Mouse (Mus musculus) intestine, embryonic 16.5 days (tissue): Measurements from ENCODE around the gene Gm5737. TPM values are rescaled to one million over a fixed set of nuclear protein-coding genes. Genes with fewer than 3 reads are reported as not detected.
A peak's percentile ranks its signal among the peaks of the same experiment; 100 is the strongest.

Experiments
- ATAC-seq: fragments of 200-750 bp; cut with Nextera tagmentation; 2 replicates; pipeline ENCODE4 v1.8.0; 2017; ENCODE audit warnings: moderate TSS enrichment, moderate library complexity
- H3K27ac ChIP-seq: fragments of 300-500 bp; sonication (generic); 2 replicates; pipeline ENCODE4 v1.5.1; 2014; ENCODE audit warnings: mild to moderate bottlenecking, low read length
- H3K27me3 ChIP-seq: fragments of 300-500 bp; sonication (generic); replicated peaks from 2 replicates; pipeline ENCODE4 v1.6.1; 2014; ENCODE audit warnings: low read length, control low read depth, mixed read lengths; ENCODE audit not compliant: control insufficient read depth, insufficient read depth
- H3K36me3 ChIP-seq: fragments of 300-500 bp; sonication (generic); 2 replicates; pipeline ENCODE4 v1.6.1; 2014; ENCODE audit warnings: low read length, control low read depth; ENCODE audit not compliant: control insufficient read depth, insufficient read depth
- H3K4me1 ChIP-seq: fragments of 300-500 bp; sonication (generic); 2 replicates; pipeline ENCODE4 v1.6.1; 2014; ENCODE audit warnings: low read length, control low read depth, mixed read lengths; ENCODE audit not compliant: control insufficient read depth, insufficient read depth
- H3K4me2 ChIP-seq: fragments of 300-500 bp; sonication (generic); 2 replicates; pipeline ENCODE4 v1.6.1; 2014; ENCODE audit warnings: low read depth, low read length, control low read depth
- H3K4me3 ChIP-seq: fragments of 300-500 bp; sonication (generic); 2 replicates; pipeline ENCODE4 v1.5.1; 2014; ENCODE audit warnings: mild to moderate bottlenecking, low read length
- H3K9ac ChIP-seq: fragments of 300-500 bp; sonication (generic); 2 replicates; pipeline ENCODE4 v1.6.1; 2014; ENCODE audit warnings: low read depth, low read length
- H3K9me3 ChIP-seq: fragments of 300-500 bp; sonication (generic); 2 replicates; pipeline ENCODE4 v1.6.1; 2016; ENCODE audit warnings: low read length, control low read depth; ENCODE audit not compliant: control insufficient read depth
- WGBS: fragments of 180-500 bp; shearing (Covaris S2); extraction: QIAGEN DNeasy Blood & Tissue Kit; methylation state at CpG from one replicate; pipeline ENCODE4 v1.1.7; 2014; 5-methylcytosine and 5-hydroxymethylcytosine counted together
- polyA plus RNA-seq: library from polyadenylated mRNA; unstranded; fragments of >200 nt; fragmentation: Nextera tagmentation; extraction: Ambion mirVana; gene quantifications from 2 replicates; pipeline ENCODE4 v1.2.1, GENCODE M21; 2015

The Gm5737 gene
- polyA plus RNA-seq, 1 experiment from 2014 or later = not detected

GRCm38 (mm10) chr7:120838436-120839160 is 26.4 kb downstream of the Gm5737 start:
- peaks cover 7% of the 10 kb centered on the region; the same call in 1 of the 2 replicates for H3K4me1 ChIP-seq
- no peak overlapping the region for H3K9ac ChIP-seq
- no peaks in the 10 kb centered on the region for H3K27me3 ChIP-seq
- 57% methylated on average over 5 of the region's 5 CpGs for WGBS
- no peak overlapping the region for H3K27ac ChIP-seq
- H3K9me3 ChIP-seq = no peaks in the 10 kb centered on the region
- no peak overlapping the region for H3K4me2 ChIP-seq
- H3K36me3 ChIP-seq = no peaks in the 10 kb centered on the region
- no peak for ATAC-seq
- H3K4me3 ChIP-seq = no peak overlapping the region

DNA sequence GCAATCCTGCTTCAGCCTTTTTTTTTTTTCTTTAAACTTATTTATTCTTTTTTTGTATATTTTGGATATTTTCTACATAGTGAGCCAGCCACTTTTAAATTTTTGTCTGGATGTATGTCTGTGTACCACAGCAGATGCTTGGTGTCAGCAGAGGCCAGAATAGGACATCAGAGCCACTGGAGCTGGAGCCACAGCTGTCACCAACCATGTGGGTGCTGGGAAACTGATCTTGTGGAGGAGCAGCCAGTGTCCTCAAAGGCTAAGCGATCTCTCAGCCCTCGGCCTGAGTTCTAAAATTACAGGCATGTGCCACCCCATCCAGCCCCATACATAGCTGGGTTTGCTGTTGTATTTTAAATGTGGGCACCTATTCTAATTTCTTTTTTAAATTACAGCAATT is 27.6 kb downstream of the Gm5737 start:
- Histone ChIP-seq H3K4me2 (no peak overlapping the region), H3K9me3 (no peaks in the 10 kb centered on the region), H3K27ac (no peak overlapping the region), H3K4me3 (no peak overlapping the region), H3K36me3 (no peaks in the 10 kb centered on the region), H3K9ac (no peak overlapping the region), H3K27me3 (no peaks in the 10 kb centered on the region), H3K4me1 (peaks cover 11% of the 10 kb centered on the region)
- WGBS = 86% methylated on average over 2 of the region's 2 CpGs
- ATAC-seq = no peak

DNA sequence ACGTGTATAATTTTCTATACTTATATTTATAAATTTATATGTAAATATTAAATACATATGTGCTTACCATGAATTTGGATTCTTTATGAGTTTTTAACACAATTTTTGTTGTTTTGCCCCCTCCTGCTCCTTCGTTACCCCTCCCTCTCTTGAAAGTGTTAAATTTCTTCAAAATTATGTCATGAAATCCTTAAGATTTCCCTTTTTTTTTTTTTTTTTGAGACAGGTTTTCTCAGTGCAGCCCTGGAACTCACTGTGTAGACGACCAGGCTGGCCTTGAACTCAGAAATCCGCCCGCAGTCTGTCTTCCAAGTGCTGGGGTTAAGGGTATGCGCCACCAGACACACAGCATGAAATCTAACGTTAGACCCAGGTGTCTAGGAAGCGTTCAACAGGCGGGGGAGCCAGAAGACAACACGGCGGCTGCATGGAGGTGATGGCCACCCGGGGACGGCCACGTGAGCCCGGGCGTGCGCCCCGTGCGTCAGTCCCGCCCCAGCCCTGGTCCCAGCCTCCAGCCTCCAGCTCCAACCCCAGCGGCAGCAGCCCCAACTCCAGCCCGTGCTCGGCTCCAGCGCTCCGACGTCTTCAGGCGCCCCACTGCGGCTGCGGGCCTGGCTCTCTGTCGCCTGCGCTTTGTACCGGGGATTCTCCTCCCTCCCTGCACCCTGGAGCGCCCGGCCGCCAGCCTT is 30.3 kb downstream of the Gm5737 start, which contains the start of gene Eef2k:
Gene Eef2k (plus strand): TSS at position 487 of the 692 bp plus-strand sequence.
- Histone ChIP-seq H3K27ac (peak within 1 kb of the TSS; percentile 99), H3K4me2 (peak within 1 kb of the TSS; percentile 78), H3K9me3 (no peaks in the 10 kb centered on the region), H3K4me3 (peak within 1 kb of the TSS; percentile 94), H3K9ac (peak within 1 kb of the TSS; percentile 99), H3K4me1 (peaks cover 14% of the 10 kb centered on the region), H3K36me3 (no peaks in the 10 kb centered on the region), H3K27me3 (no peaks in the 10 kb centered on the region)
- peak; percentile 98 for ATAC-seq
- WGBS = 3% methylated on average over 35 of the region's 35 CpGs

GRCm38 (mm10) chr7:120843037-120843621 is 31.0 kb downstream of the Gm5737 start:
- WGBS = under 1% methylated on average over 40 of the region's 40 CpGs
- Histone ChIP-seq H3K27me3 (no peaks in the 10 kb centered on the region), H3K4me1 (peaks cover 14% of the 10 kb centered on the region), H3K4me3 (peak overlapping the region; percentile 94), H3K9me3 (no peaks in the 10 kb centered on the region), H3K27ac (peak overlapping the region; percentile 99), H3K9ac (peak overlapping the region; percentile 99), H3K36me3 (0 out of 2 replicates have a peak, but pooled peaks cover 3% of the 10 kb centered on the region), H3K4me2 (peak overlapping the region; percentile 78)
- ATAC-seq = peak; percentile 75

GRCm38 (mm10) chr7:120843852-120844435 is 31.8 kb downstream of the Gm5737 start:
- 0 out of 2 replicates have a peak, but pooled peaks cover 3% of the 10 kb centered on the region for H3K36me3 ChIP-seq
- WGBS = 4% methylated on average over 16 of the region's 16 CpGs
- H3K4me1 ChIP-seq = peaks cover 21% of the 10 kb centered on the region
- no peaks in the 10 kb centered on the region for H3K9me3 ChIP-seq
- peak overlapping the region; percentile 99 for H3K27ac ChIP-seq
- peak overlapping the region; percentile 99 for H3K9ac ChIP-seq
- peak overlapping the region; percentile 78 for H3K4me2 ChIP-seq
- no peaks in the 10 kb centered on the region for H3K27me3 ChIP-seq
- peak overlapping the region; percentile 94 for H3K4me3 ChIP-seq
- ATAC-seq = peak; percentile 16; the same call in 1 of the 2 replicates

- Histone ChIP-seq H3K4me2 (peak overlapping the region; percentile 78), H3K9ac (peak overlapping the region; percentile 99), H3K27ac (no peak overlapping the region), H3K4me1 (peaks cover 25% of the 10 kb centered on the region), H3K4me3 (peak overlapping the region; percentile 94), H3K9me3 (no peaks in the 10 kb centered on the region), H3K36me3 (0 out of 2 replicates have a peak, but pooled peaks cover 3% of the 10 kb centered on the region), H3K27me3 (no peaks in the 10 kb centered on the region)
- ATAC-seq = no peak
- 38% methylated on average over 9 of the region's 9 CpGs for WGBS
Measured at GRCm38 (mm10) chr7:120844689-120845088, 32.5 kb downstream of the Gm5737 start.

DNA sequence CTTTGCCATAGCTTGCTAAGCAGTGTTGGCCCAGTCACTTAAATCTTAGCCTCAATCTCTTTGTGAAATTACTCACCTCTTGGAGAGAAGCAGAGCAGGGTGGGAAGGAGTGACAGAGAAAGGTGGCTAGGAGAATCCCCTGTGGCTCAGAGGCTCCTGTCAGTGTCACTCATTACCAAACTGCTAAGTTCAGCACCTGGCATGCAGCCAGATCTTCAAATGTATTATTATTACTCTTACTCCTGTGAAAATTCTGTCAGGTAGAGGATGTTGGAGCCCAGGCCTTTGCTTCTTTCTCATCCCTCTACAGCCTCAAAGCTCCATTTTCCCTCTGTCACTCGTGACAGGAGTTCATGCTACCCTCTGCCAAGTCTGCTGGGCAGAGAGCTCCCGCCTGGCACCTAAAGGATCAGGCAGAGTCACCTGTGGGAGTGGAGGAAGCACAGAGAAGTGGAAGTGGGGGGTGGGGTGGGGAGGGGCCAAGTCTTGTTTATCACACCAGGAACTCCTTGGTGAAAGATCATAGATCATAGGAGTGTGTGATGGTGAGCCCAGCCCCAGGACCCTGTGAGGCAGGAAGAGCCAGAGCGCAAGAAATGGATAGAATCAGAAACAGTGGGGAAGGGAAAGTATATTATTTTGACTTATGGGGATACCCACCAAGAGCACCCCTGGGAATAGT is 36.8 kb downstream of the Gm5737 start:
- Histone ChIP-seq H3K9me3 (no peaks in the 10 kb centered on the region), H3K9ac (no peak overlapping the region), H3K4me3 (no peak overlapping the region), H3K4me1 (peaks cover 40% of the 10 kb centered on the region), H3K27me3 (no peaks in the 10 kb centered on the region), H3K4me2 (no peak overlapping the region), H3K27ac (peak overlapping the region; percentile 4; the same call in 1 of the 2 replicates), H3K36me3 (peaks cover 6% of the 10 kb centered on the region; the same call in 1 of the 2 replicates)
- WGBS = 63% methylated on average over 3 of the region's 3 CpGs
- ATAC-seq = peak; percentile 74

DNA sequence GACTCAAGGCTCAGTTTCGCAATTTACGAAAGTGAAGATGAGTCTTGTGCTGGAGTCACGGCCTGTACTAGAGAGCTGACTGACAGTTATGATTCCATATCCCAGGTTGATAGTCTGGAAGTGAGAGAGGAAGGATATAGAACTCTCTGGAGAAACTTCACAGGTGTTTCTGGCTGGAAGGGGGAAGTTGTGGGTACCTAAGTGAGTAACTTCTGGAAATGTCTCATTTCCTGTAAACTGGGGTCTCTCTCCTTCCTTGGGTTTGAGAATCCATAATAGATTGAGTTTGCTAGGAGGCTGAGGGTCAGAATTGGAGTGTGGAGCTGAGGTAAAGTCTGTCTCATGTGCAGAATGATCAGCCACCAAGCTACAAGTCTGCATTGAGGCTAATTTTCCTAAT is 38.0 kb downstream of the Gm5737 start:
- 96% methylated on average over 3 of the region's 3 CpGs for WGBS
- H3K27me3 ChIP-seq = no peaks in the 10 kb centered on the region
- H3K9ac ChIP-seq = no peak overlapping the region
- ATAC-seq = no peak
- no peak overlapping the region for H3K27ac ChIP-seq
- H3K4me2 ChIP-seq = no peak overlapping the region
- peaks cover 6% of the 10 kb centered on the region; the same call in 1 of the 2 replicates for H3K36me3 ChIP-seq
- H3K9me3 ChIP-seq = no peaks in the 10 kb centered on the region
- no peak overlapping the region for H3K4me3 ChIP-seq
- peaks cover 32% of the 10 kb centered on the region for H3K4me1 ChIP-seq
